Mouse (Mus musculus) kidney, embryonic 14.5 days (tissue): ENCODE measurements at regions not wholly inside any gene's neighbourhood (a gene's known extent, or its start where the extent isn't known, plus 50 kb on each side); places are given as distances from the start of the nearest gene placed in this dataset.

Experiments used
- ATAC-seq: fragments of 200-750 bp; cut with Nextera tagmentation; 2 replicates; pipeline ENCODE4 v1.8.0; 2017; ENCODE audit warnings: moderate number of reproducible peaks, mild to moderate bottlenecking, moderate TSS enrichment, moderate library complexity; ENCODE audit not compliant: low FRiP score, low TSS enrichment
- H3K27ac ChIP-seq: fragments of 300-500 bp; sonication (generic); 2 replicates; pipeline ENCODE4 v1.5.1; 2014; ENCODE audit warnings: low read depth, mild to moderate bottlenecking, low read length, moderate library complexity, mixed read lengths
- H3K27me3 ChIP-seq: fragments of 300-500 bp; sonication (generic); 2 replicates; pipeline ENCODE4 v1.6.1; 2014; ENCODE audit warnings: mild to moderate bottlenecking, low read length; ENCODE audit not compliant: control insufficient read depth, insufficient read depth
- H3K36me3 ChIP-seq: fragments of 300-500 bp; sonication (generic); 2 replicates; pipeline ENCODE4 v1.6.1; 2014; ENCODE audit warnings: low read length, mixed read lengths; ENCODE audit not compliant: control insufficient read depth, insufficient read depth
- H3K4me1 ChIP-seq: fragments of 300-500 bp; sonication (generic); 2 replicates; pipeline ENCODE4 v1.6.1; 2014; ENCODE audit warnings: low read length, mixed read lengths; ENCODE audit not compliant: control insufficient read depth, insufficient read depth
- H3K4me2 ChIP-seq: fragments of 300-500 bp; sonication (generic); replicated peaks from 2 replicates; pipeline ENCODE4 v1.6.1; 2014; ENCODE audit warnings: low read depth, mild to moderate bottlenecking, low read length
- H3K4me3 ChIP-seq: fragments of 300-500 bp; sonication (generic); 2 replicates; pipeline ENCODE4 v1.5.1; 2014; ENCODE audit warnings: mild to moderate bottlenecking, low read length
- H3K9ac ChIP-seq: fragments of 300-500 bp; sonication (generic); 2 replicates; pipeline ENCODE4 v1.6.1; 2014; ENCODE audit warnings: low read depth, mild to moderate bottlenecking, low read length, moderate library complexity
- H3K9me3 ChIP-seq: fragments of 300-500 bp; sonication (generic); 2 replicates; pipeline ENCODE4 v1.6.1; 2016; ENCODE audit warnings: low read length; ENCODE audit not compliant: control insufficient read depth
- WGBS: fragments of 180-500 bp; shearing (Covaris S2); extraction: QIAGEN DNeasy Blood & Tissue Kit; methylation state at CpG from one replicate; pipeline ENCODE4 v1.1.7; 2014; 5-methylcytosine and 5-hydroxymethylcytosine counted together

DNA sequence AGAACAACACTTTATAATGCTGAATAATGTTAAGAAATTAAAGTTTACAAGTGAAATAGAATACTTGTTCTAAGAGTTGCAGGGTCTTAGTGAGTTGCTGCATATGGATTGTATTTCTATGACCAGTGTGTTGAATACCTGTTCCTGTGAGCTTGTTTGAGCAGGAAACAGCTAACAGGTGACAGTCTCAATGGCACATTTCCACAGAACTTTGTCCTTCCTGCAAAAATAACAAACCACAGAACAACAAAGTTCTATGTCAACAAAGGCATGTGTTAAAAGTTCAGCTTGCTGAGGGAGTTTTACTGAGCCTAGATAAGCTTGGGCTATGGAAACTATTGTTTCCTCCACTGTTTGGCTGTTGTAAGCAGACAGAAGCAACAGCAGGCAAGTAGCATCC, 500.0 kb upstream of the Arpp21 start:
- H3K4me1 ChIP-seq, result no peaks in the 10 kb centered on the region
- H3K4me3 ChIP-seq, result no peak overlapping the region
- no peak overlapping the region for H3K4me2 ChIP-seq
- no peak overlapping the region for H3K9ac ChIP-seq
- H3K27ac ChIP-seq, result no peak overlapping the region
- no peak for ATAC-seq
- no peaks in the 10 kb centered on the region for H3K9me3 ChIP-seq
- H3K27me3 ChIP-seq, result no peaks in the 10 kb centered on the region
- no peaks in the 10 kb centered on the region for H3K36me3 ChIP-seq

- Histone ChIP-seq H3K4me3 (no peak overlapping the region), H3K27me3 (no peaks in the 10 kb centered on the region), H3K36me3 (no peaks in the 10 kb centered on the region), H3K27ac (no peak overlapping the region), H3K4me2 (no peak overlapping the region), H3K4me1 (no peaks in the 10 kb centered on the region), H3K9ac (no peak overlapping the region), H3K9me3 (no peaks in the 10 kb centered on the region)
- ATAC-seq, result no peak
- 43% methylated on average over 8 of the region's 8 CpGs for WGBS
Observed at GRCm38 (mm10) chr9:112725523-112725922, 489.8 kb upstream of the Arpp21 start.

DNA sequence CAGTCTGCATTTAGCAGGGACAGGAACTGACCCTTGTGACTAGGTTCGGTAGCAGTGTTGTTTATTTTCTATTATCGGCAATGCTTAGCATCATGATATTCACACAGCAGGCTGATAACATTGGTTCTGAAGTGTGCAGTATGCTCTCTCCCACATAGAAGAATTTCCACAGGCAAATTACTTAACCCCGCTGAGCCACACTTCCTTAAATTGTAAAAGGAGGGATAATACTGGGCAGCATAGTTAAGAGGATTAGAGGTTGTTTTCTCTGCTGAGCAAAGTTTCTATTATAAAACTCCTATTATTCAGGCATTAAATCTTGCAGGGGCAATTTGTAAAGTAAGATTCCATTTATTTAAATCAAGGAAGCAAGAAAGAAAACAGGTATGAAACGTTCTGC, 489.4 kb upstream of the Arpp21 start:
- no peak overlapping the region for H3K27ac ChIP-seq
- no peak overlapping the region for H3K4me3 ChIP-seq
- ATAC-seq, result no peak
- H3K9me3 ChIP-seq, result no peaks in the 10 kb centered on the region
- no peaks in the 10 kb centered on the region for H3K27me3 ChIP-seq
- H3K9ac ChIP-seq, result no peak overlapping the region
- no peaks in the 10 kb centered on the region for H3K4me1 ChIP-seq
- H3K36me3 ChIP-seq, result no peaks in the 10 kb centered on the region
- WGBS, result 52% methylated on average over 4 of the region's 4 CpGs
- H3K4me2 ChIP-seq, result no peak overlapping the region

DNA sequence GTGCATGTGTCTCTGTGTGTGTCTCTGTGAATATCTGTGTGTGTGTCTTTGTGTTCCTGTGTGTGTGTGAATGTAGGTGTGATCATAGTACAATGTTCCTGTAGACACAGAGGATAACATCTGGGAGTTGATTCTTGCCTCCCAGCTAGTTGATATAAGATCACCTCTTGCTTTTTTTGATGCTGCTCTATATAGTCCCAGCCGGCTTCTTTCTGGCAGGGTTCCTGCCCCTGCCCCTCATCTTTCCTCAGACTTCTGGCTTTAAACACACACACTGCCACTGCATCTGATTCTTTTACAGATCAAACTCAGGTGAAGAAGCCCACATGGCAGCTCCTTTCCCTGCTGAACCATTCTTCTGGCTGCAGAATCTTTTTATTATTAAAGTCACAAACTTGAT, 487.6 kb upstream of the Arpp21 start:
- no peaks in the 10 kb centered on the region for H3K36me3 ChIP-seq
- H3K4me3 ChIP-seq, result no peak overlapping the region
- 60% methylated on average over 1 of the region's 1 CpGs for WGBS
- no peak for ATAC-seq
- H3K4me1 ChIP-seq, result no peaks in the 10 kb centered on the region
- no peak overlapping the region for H3K4me2 ChIP-seq
- H3K27me3 ChIP-seq, result no peaks in the 10 kb centered on the region
- no peak overlapping the region for H3K9ac ChIP-seq
- no peak overlapping the region for H3K27ac ChIP-seq
- no peaks in the 10 kb centered on the region for H3K9me3 ChIP-seq

DNA sequence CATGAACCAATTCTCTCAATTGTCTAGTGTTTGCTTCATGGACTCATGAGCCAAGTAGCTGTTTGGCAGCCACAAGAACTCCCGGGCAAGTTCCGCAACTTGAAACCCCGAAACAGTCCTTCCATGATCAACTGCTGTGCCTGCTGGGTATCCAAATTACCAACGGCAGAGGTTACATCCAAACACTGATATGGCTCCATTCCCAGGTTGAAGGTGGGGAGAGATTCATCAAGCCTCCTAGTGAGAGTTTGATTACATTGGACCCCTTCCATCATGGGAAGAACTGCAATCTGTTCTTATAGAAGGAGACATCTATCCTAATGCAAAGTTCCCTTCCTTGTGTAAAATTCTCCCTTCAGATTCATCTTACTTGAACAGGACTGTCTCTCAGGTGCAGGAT, 486.8 kb upstream of the Arpp21 start:
- no peaks in the 10 kb centered on the region for H3K27me3 ChIP-seq

DNA sequence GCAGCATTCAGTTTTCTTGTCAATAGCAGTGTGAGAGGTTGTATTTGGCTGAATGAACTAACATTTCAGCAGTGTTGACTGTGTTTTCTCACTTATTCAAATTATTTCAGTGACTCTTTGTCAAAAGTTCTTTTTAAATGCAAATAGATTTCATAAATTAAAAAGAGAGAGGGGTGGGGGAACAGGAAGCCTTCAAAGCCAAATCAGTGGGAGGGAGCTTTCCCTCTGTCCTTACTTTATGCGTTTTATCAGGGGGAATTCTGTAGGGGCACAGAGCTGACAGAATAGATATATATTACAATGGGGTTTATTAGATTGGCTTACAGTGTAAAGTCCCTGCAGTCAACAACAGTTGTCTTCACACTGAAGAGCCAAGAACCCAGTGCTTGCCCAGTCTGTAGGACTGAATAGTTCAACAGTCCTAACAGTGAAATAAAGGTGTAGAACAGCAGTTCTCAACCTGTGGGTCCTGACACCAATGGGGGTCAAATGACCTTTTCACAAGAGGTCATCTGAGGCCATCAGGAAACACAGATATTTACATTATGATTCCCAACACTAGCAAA, 479.5 kb upstream of the Arpp21 start:
- Histone ChIP-seq H3K36me3 (no peaks in the 10 kb centered on the region), H3K9ac (no peak overlapping the region), H3K4me1 (no peaks in the 10 kb centered on the region), H3K9me3 (no peaks in the 10 kb centered on the region), H3K27me3 (no peaks in the 10 kb centered on the region), H3K4me3 (no peak overlapping the region), H3K27ac (no peak overlapping the region), H3K4me2 (no peak overlapping the region)
- ATAC-seq, result no peak
- 59% methylated on average over 1 of the region's 1 CpGs for WGBS

More for the DNA sequence above, 486.8 kb upstream of the Arpp21 start:
- no peak overlapping the region for H3K4me2 ChIP-seq
- H3K4me1 ChIP-seq, result no peaks in the 10 kb centered on the region
- H3K4me3 ChIP-seq, result no peak overlapping the region
- 90% methylated on average over 4 of the region's 4 CpGs for WGBS
- H3K9ac ChIP-seq, result no peak overlapping the region
- no peaks in the 10 kb centered on the region for H3K9me3 ChIP-seq
- H3K27ac ChIP-seq, result no peak overlapping the region
- no peaks in the 10 kb centered on the region for H3K36me3 ChIP-seq
- no peak for ATAC-seq

DNA sequence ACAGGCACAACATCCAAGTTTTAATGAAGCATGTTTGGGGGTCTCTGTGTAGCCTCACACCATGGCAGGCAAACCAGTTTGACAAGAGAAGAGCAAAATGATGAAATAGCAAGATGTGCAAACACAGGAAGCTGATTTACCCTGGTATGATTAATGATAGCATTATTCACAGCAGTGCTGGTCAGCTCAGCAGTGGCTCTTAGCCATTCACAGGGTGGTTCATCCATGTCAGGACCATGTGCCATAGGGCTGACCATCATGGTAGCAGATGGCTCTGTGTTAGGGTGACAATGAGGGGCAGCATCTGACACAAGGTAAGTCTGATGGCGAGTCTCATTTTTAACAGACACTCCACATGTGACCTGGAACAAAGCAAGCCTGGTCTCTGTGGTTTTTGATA, 443.1 kb upstream of the Arpp21 start:
- Histone ChIP-seq H3K4me1 (no peaks in the 10 kb centered on the region), H3K4me2 (no peak overlapping the region), H3K4me3 (no peak overlapping the region), H3K9me3 (peaks cover 3% of the 10 kb centered on the region; the same call in 1 of the 2 replicates), H3K36me3 (no peaks in the 10 kb centered on the region), H3K9ac (no peak overlapping the region), H3K27ac (no peak overlapping the region), H3K27me3 (no peaks in the 10 kb centered on the region)
- no peak for ATAC-seq
- 81% methylated on average over 1 of the region's 1 CpGs for WGBS

GRCm38 (mm10) chr9:112675232-112675631, 439.5 kb upstream of the Arpp21 start:
- 29% methylated on average over 5 of the region's 5 CpGs for WGBS
- Histone ChIP-seq H3K4me1 (no peaks in the 10 kb centered on the region), H3K27ac (no peak overlapping the region), H3K36me3 (no peaks in the 10 kb centered on the region), H3K9ac (no peak overlapping the region), H3K4me3 (no peak overlapping the region), H3K27me3 (no peaks in the 10 kb centered on the region), H3K9me3 (no peaks in the 10 kb centered on the region), H3K4me2 (no peak overlapping the region)
- no peak; the same call in 1 of the 2 replicates for ATAC-seq
